In genomic region chr13:119430164-119430563, GRCm38 (mm10) we compare ENCODE assay signal across 8 mouse cellular contexts. TPM values are rescaled to one million over a fixed set of nuclear protein-coding genes. Genes with fewer than 3 reads are reported as not detected.
DNase-seq lines count a peak whose midpoint lies in the region; TF ChIP-seq lines count a peak whose summit lies in the region.

No protein-coding gene starts in this region.

- H3K4me1 ChIP-seq in kidney, adult 2 months (ENCODE audit: control insufficient read depth, insufficient read depth, low read length): peaks cover 13% of the 10 kb centered on the region
- peaks cover 40% of the 10 kb centered on the region for H3K4me1 ChIP-seq in forebrain, embryonic 10.5 days

- no peak for TF ChIP-seq POLR2A in kidney, adult 2 months (IDR thresholded peaks at IDR 0.05; ENCODE audit: low read depth, low read length)

- no peak for TF ChIP-seq CTCF in kidney, adult 2 months (conservative IDR thresholded peaks at IDR 0.05; ENCODE audit: insufficient read depth, insufficient read length, low read depth, low read length)

- WGBS in kidney, adult 2 months: 7% methylated on average over 8 of the region's 8 CpGs
- WGBS in forebrain, embryonic 10.5 days: 30% methylated on average over 8 of the region's 8 CpGs

- H3K4me3 ChIP-seq in kidney, adult 2 months (ENCODE audit: insufficient read depth, low read depth, low read length): peak overlapping the region; percentile 92
- peak overlapping the region; percentile 81 for H3K4me3 ChIP-seq in forebrain, embryonic 10.5 days

- no peaks in the 10 kb centered on the region for H3K9me3 ChIP-seq in forebrain, embryonic 10.5 days

- H3K27me3 ChIP-seq in kidney, adult 2 months (replicated peaks; ENCODE audit: control insufficient read depth, insufficient read depth, low read length): no peaks in the 10 kb centered on the region; the same call in 1 of the 2 replicates
- H3K27me3 ChIP-seq in forebrain, embryonic 10.5 days (ENCODE audit: poor library complexity, severe bottlenecking): no peaks in the 10 kb centered on the region

- intact Hi-C loops in gastrocnemius, postnatal 14 days (cut with DNase I; ENCODE audit: low total_unique reads): no loop called here

- H3K27ac ChIP-seq in kidney, adult 2 months (ENCODE audit: insufficient read depth, low read depth, low read length): no peak overlapping the region; the same call in 1 of the 2 replicates
- H3K27ac ChIP-seq in forebrain, embryonic 10.5 days: peak overlapping the region; percentile 100

- peak; percentile 56 for DNase-seq in kidney, adult 2 months
- DNase-seq in kidney, adult 18-20 months: no peak
- peak; percentile 16 for DNase-seq in NIH3T3 (ENCODE audit: low read depth)
- no peak for DNase-seq in forebrain, embryonic 10.5 days (ENCODE audit: extremely low spot score, low spot score)
- DNase-seq in kidney, postnatal 36 days: peak; percentile 45 to 49
- peak; percentile 29 for DNase-seq in neural tube, embryonic 10.5 days (ENCODE audit: extremely low spot score, low spot score)
- no peak for DNase-seq in spleen, adult 12 weeks (ENCODE audit: low spot score)
- no peak for DNase-seq in gastrocnemius, postnatal 14 days

- no peaks in the 10 kb centered on the region for H3K36me3 ChIP-seq in kidney, adult 2 months (ENCODE audit: control insufficient read depth, insufficient read depth, low read length)
- peaks cover 40% of the 10 kb centered on the region for H3K36me3 ChIP-seq in forebrain, embryonic 10.5 days (replicated peaks)

RNA-seq across cellular contexts. Expression of gene Paip1, which starts 1.8 kb away (rescaled TPM):
- 19.8 and 23.9 TPM in 2 replicates for polyA plus RNA-seq in kidney, adult 2 months (2012; rRNA removed)
- 100 and 112 TPM in 2 replicates for polyA plus RNA-seq in forebrain, embryonic 10.5 days (2016; fragmentation: Nextera tagmentation; extraction: Ambion mirVana)
- 10 to 100 TPM; 62.6 to 63.6 TPM for total RNA-seq in gastrocnemius, postnatal 14 days (2021)

RNA-seq across cellular contexts. Expression of gene 4833420G17Rik, which starts 32.4 kb away (rescaled TPM):
- polyA plus RNA-seq in kidney, adult 2 months (2012; rRNA removed): 22.3 and 23.3 TPM in 2 replicates
- 65.7 and 68.7 TPM in 2 replicates for polyA plus RNA-seq in forebrain, embryonic 10.5 days (2016; fragmentation: Nextera tagmentation; extraction: Ambion mirVana)
- 1 to 10 TPM; 6.2 to 6.5 TPM for total RNA-seq in gastrocnemius, postnatal 14 days (2021)

RNA-seq across cellular contexts. Expression of gene Tmem267, which starts 57.7 kb away (rescaled TPM):
- 7.5 and 9.0 TPM in 2 replicates for polyA plus RNA-seq in kidney, adult 2 months (2012; rRNA removed)
- polyA plus RNA-seq in forebrain, embryonic 10.5 days (2016; fragmentation: Nextera tagmentation; extraction: Ambion mirVana): 2.0 and 2.2 TPM in 2 replicates
- total RNA-seq in gastrocnemius, postnatal 14 days (2021): 1 to 10 TPM; 6.3 to 8.6 TPM

RNA-seq across cellular contexts. Expression of gene 3110070M22Rik, which starts 58.0 kb away (rescaled TPM):
- 1.9 and 2.7 TPM in 2 replicates for polyA plus RNA-seq in kidney, adult 2 months (2012; rRNA removed)
- 1.3 and 1.7 TPM in 2 replicates for polyA plus RNA-seq in forebrain, embryonic 10.5 days (2016; fragmentation: Nextera tagmentation; extraction: Ambion mirVana)
- total RNA-seq in gastrocnemius, postnatal 14 days (2021): under 1 TPM; 0.40 to 0.74 TPM

Comparison
In these comparisons a context has a peak if more than half of its experiments do, and no peak if none do; other contexts are left out.
1. DNase-seq: peak in kidney, adult 2 months (single experiment), NIH3T3 (single experiment), kidney, postnatal 36 days (2 of 2) and neural tube, embryonic 10.5 days (single experiment); none in kidney, adult 18-20 months (single experiment), forebrain, embryonic 10.5 days (single experiment), spleen, adult 12 weeks (single experiment) and gastrocnemius, postnatal 14 days (single experiment).